Mouse (Mus musculus) cerebellum, adult (tissue): ENCODE measurements around the gene Cpsf6.

Experiments
- ATAC-seq: cut with Nextera tagmentation; 2 replicates; pipeline ENCODE4 v1.9.2; 2017; ENCODE audit warnings: mild to moderate bottlenecking, moderate library complexity, mixed read lengths; ENCODE audit not compliant: insufficient number of reproducible peaks, low FRiP score, low TSS enrichment

The Cpsf6 gene

GRCm38 (mm10) chr10:117415364-117416057 is 35.7 kb upstream of the Cpsf6 start:
- no peak for ATAC-seq

DNA sequence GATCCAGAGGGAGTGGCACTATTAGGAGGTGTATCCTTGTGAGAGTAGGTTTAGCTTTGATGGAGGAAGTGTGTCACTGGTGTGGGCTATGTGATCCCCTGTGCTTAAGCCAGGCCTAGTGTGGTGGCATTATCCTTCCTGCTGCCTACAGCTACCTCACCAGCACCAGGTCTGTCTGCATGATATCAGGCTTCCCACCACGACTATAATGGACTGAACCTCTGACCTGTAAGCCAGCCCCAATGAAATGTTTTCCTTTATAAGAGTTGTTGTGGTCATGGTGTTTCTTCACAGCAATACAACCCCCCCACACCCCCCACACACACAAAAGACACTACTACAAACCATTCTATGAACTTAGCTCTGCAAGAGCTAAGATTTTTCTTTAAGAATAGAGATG is 34.9 kb upstream of the Cpsf6 start:
- no peak for ATAC-seq

- no peak for ATAC-seq
These were observed 34.0 kb upstream of the Cpsf6 start for GRCm38 (mm10) chr10:117413562-117414527.

DNA sequence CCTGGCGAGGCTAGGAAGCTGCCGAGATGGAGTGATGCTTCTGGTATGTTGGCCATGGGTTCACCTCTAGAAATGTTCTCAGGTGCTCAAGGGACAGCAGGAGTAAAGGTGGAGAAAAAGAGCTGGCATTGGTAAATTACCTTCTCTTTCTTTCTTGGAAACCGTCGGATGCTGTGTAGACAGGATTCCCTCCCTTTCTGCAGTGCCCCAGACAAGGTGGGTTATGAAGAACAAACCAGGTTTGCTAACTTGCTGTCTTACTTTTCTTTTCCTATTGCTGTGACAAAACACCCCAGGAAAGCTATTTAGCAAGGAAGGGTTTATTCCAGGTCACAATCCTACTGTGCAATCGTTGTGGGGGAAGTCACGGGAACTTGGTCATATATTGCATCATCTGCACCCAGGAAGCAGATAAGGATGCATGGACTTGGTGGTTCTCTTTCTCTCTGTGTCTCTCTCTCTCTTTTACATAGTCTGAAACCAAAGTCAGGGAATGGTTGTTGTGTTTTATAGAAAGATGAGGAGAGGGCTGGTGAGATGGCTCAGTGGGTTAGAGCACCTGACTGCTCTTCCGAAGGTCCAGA is 32.8 kb upstream of the Cpsf6 start:
- no peak for ATAC-seq

- no peak for ATAC-seq
These were observed 32.1 kb upstream of the Cpsf6 start for GRCm38 (mm10) chr10:117411716-117412473.

- no peak for ATAC-seq
These were observed 31.3 kb upstream of the Cpsf6 start for GRCm38 (mm10) chr10:117411131-117411530.

DNA sequence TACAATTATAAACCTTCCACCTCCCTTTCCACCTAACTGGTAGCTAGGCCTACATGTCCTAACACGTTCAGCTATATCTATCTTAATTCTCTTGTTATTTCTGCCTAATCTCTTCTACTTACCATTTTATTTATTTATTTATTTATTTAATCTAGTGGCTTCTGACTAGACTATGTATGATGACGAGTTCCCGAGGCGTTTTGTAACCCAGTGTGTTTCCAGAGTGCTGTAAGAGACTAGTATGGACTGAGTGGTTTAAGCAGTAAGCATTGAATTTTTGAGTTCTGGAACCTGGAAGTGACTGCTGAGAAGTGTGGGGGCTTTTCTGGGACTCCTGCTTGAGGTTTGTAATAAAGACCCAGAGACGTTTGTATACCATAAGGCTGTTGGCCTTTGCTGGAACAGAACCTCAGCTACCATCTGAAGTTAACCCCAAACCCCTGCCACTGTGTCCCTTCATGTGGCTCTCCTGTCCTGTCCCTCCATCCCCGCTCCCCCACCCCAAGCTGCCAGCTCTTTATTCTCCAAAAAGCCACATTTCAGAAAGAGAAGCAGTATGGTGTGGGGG is 30.8 kb upstream of the Cpsf6 start:
- ATAC-seq, result no peak

DNA sequence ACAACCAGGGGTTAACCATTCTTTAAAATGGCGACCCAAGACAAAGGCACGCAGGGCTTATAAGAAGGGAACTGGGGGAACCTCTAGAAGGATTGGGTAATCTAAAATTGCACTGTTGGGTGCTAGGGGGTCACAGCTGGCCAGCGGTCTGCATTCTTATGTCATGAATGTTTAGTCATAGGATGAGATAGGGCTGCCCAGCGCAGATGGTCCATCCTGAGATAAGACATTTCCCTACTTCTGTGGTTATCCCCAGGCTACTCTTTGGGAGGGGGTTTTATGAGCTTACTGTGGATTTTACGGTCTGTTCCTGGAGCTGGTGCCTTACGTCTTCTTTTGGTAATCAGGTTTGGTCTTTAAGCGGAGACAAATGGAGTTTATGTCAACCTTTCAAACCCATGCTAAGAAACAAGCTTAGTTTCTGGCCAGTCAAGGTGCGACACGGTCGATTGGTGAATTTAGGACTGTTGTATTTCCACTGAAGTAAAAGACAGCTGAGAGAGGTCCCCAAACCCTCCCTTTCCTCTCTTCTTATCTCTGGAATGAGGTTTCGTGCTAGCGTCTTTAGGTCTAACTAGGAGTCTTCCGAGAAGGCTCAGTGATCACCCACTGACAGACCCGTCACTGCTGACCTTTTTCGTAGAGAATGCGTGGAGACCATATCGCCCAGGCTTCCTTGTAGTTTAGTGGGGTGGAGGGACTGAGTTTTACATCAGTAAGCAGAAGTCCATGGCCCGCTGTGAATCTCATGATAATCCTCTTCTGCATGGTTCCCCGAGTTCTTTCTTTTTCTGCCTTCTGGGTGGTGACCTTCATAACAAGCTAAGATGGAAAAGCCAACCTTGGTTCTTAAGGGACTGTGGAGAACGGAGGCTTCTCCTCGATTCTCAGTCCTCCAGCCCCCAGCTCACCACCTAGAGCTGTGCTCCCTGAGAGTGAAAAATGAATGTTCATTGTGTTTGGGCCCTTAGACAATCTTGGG is 29.8 kb upstream of the Cpsf6 start:
- no peak for ATAC-seq

GRCm38 (mm10) chr10:117408545-117409372 is 28.9 kb upstream of the Cpsf6 start:
- no peak for ATAC-seq

- ATAC-seq, result no peak
These were observed 28.0 kb upstream of the Cpsf6 start for GRCm38 (mm10) chr10:117407734-117408288.

GRCm38 (mm10) chr10:117406843-117407733 is 27.3 kb upstream of the Cpsf6 start:
- no peak for ATAC-seq

DNA sequence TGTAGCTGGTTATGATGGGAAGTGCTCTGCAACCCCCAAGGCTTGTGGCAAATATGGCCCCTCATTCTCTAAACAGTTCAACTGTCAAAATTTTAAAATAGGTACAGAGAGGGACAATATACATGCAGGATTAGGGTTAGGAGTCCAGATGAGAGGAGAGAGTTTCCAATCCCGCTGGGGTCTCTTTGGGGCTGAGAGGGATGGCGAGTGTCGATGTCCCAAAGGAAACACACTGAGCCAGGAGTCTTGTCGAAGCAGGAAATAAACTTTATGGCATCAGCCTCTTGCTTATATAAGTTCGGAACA is 26.4 kb upstream of the Cpsf6 start:
- no peak for ATAC-seq

DNA sequence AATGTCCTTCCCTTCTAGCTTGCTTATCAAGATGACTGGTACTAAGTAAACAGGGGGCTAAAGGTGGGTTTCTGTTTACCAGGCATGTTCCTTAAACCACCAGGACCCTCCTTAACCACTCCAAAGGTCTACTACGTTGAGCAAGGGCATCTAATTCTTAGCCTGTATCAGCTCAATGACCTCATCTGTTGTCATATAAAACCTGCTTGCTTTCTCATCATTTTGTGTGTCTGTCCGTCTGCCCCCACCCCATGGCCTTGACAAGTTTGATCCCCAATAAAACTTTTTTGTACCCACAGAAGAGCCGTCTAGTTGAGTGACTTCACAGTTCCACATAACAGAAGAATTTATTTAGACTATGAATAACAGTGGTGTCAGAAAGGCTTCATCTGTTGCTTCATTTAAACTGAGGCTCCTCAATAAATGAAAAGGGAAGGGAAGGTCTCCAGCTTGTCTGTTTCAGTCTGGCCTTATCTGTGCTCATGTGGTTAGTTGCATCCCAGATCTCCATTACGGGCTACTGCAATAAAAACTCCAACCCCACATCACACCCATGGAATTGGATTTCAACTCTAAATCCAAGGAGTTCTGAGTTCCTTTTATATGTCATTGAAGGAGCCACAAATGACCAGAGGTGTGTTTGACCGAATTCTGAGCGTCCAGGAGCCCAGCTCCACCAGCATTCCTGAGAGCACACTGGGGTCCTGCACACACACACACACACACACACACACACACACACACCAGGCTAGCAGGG is 25.9 kb upstream of the Cpsf6 start:
- no peak for ATAC-seq

- ATAC-seq, result no peak
These were observed 24.6 kb upstream of the Cpsf6 start for GRCm38 (mm10) chr10:117404384-117404783.

- ATAC-seq, result no peak
These were observed 23.6 kb upstream of the Cpsf6 start for GRCm38 (mm10) chr10:117403344-117403953.
